Mouse (Mus musculus) T-helper 2 cell (primary cell): Measurements from ENCODE around the gene Acp4.
"Not testable (repeated sequence)": the region's sequence is repeated elsewhere in the genome, so short reads cannot be mapped to it uniquely, and the experiment has no call there.

ENCODE experiments used
- in situ Hi-C: fragments of 300-600 bp; cut with MboI, MseI; formaldehyde crosslinking; loops from one replicate; pipeline ENCODE4 v1.15.1; 2025; ENCODE audit warnings: high pct_unique_total_duplicates

Acp4 gene

GRCm38 (mm10) chr7:44257278-44257677 lies at the start of gene Acp4:
Gene Acp4 (minus strand): TSS chr7:44257378.
- in situ Hi-C loops = no loop called here

GRCm38 (mm10) chr7:44306516-44307240 lies 49.5 kb upstream of the Acp4 start, which contains the start of gene Clec11a:
Gene Clec11a (minus strand): TSS chr7:44306902.
- in situ Hi-C loops = loop anchor here (5.0 kb wide), 2 partner anchors 44 to 46 kb away; partner anchors contain the start of gene Gm15517

GRCm38 (mm10) chr7:44305686-44306085 lies 48.5 kb upstream of the Acp4 start:
- in situ Hi-C loops = loop anchor here (5.0 kb wide), 2 partner anchors 43 to 47 kb away; partner anchors contain the start of gene Gm15517

- in situ Hi-C loops = loop anchor here (5.0 kb wide), 2 partner anchors 43 to 47 kb away; partner anchors contain the start of gene Gm15517
These were observed 47.8 kb upstream of the Acp4 start for GRCm38 (mm10) chr7:44304775-44305641.

GRCm38 (mm10) chr7:44304463-44304774 lies 47.2 kb upstream of the Acp4 start:
- in situ Hi-C loops = no loop called here

- in situ Hi-C loops = no loop called here
These were observed 46.5 kb upstream of the Acp4 start for GRCm38 (mm10) chr7:44303346-44304340.

- in situ Hi-C loops = not testable (repeated sequence)
These were observed 40.3 kb upstream of the Acp4 start for GRCm38 (mm10) chr7:44297501-44297900.

- in situ Hi-C loops = no loop called here
These were observed 34.2 kb upstream of the Acp4 start for GRCm38 (mm10) chr7:44291418-44291817.

- in situ Hi-C loops = no loop called here
These were observed 33.8 kb upstream of the Acp4 start for GRCm38 (mm10) chr7:44290986-44291385.

- in situ Hi-C loops = no loop called here
These were observed 30.6 kb upstream of the Acp4 start for GRCm38 (mm10) chr7:44287760-44288159.

GRCm38 (mm10) chr7:44281586-44281985 lies 24.4 kb upstream of the Acp4 start:
- in situ Hi-C loops = loop anchor here (5.0 kb wide), 1 partner anchor 51 kb away; no protein-coding TSS in a partner anchor

GRCm38 (mm10) chr7:44280959-44281358 lies 23.8 kb upstream of the Acp4 start:
- in situ Hi-C loops = loop anchor here (5.0 kb wide), 1 partner anchor 51 kb away; no protein-coding TSS in a partner anchor

- in situ Hi-C loops = no loop called here
These were observed 20.1 kb upstream of the Acp4 start for GRCm38 (mm10) chr7:44277250-44277622.

GRCm38 (mm10) chr7:44276461-44277249 lies 19.5 kb upstream of the Acp4 start:
- in situ Hi-C loops = no loop called here

- in situ Hi-C loops = no loop called here
These were observed 18.4 kb upstream of the Acp4 start for GRCm38 (mm10) chr7:44275546-44275945.

- in situ Hi-C loops = no loop called here
These were observed 16.9 kb upstream of the Acp4 start for GRCm38 (mm10) chr7:44274096-44274495.

GRCm38 (mm10) chr7:44273446-44273845 lies 16.3 kb upstream of the Acp4 start:
- in situ Hi-C loops = no loop called here

- in situ Hi-C loops = no loop called here
These were observed 15.4 kb upstream of the Acp4 start for GRCm38 (mm10) chr7:44272546-44272945.

- in situ Hi-C loops = no loop called here
These were observed 14.1 kb upstream of the Acp4 start for GRCm38 (mm10) chr7:44271309-44271708.

GRCm38 (mm10) chr7:44269397-44269796 lies 12.2 kb upstream of the Acp4 start:
- in situ Hi-C loops = loop anchor here (5.0 kb wide), 1 partner anchor 78 kb away; no protein-coding TSS in a partner anchor
